Mouse (Mus musculus) lung, embryonic 14.5 days (tissue): Measurements from ENCODE around the gene Pcgf6. TPM values are rescaled to one million over a fixed set of nuclear protein-coding genes. Genes with fewer than 3 reads are reported as not detected.

Experiments used
- ATAC-seq: fragments of 200-750 bp; cut with Nextera tagmentation; 2 replicates; pipeline ENCODE4 v1.8.0; 2017; ENCODE audit warnings: mild to moderate bottlenecking, moderate TSS enrichment, moderate library complexity; ENCODE audit not compliant: insufficient read depth
- DNase-seq: peaks from one replicate; pipeline ENCODE4 v3.0.0-alpha.2; 2015
- H3K27ac ChIP-seq: fragments of 300-500 bp; sonication (generic); 2 replicates; pipeline ENCODE4 v1.5.1; 2014; ENCODE audit warnings: low read depth, mild to moderate bottlenecking, moderate library complexity
- H3K27me3 ChIP-seq: fragments of 300-500 bp; sonication (generic); 2 replicates; pipeline ENCODE4 v1.6.1; 2014; ENCODE audit warnings: low read length, control low read depth; ENCODE audit not compliant: insufficient read depth
- H3K36me3 ChIP-seq: fragments of 300-500 bp; sonication (generic); 2 replicates; pipeline ENCODE4 v1.6.1; 2014; ENCODE audit warnings: control low read depth; ENCODE audit not compliant: insufficient read depth
- H3K4me1 ChIP-seq: fragments of 300-500 bp; sonication (generic); 2 replicates; pipeline ENCODE4 v1.6.1; 2014; ENCODE audit warnings: antibody characterized with exemption, control low read depth; ENCODE audit not compliant: insufficient read depth
- H3K4me2 ChIP-seq: fragments of 300-500 bp; sonication (generic); 2 replicates; pipeline ENCODE4 v1.6.1; 2014; ENCODE audit warnings: mild to moderate bottlenecking
- H3K4me3 ChIP-seq: fragments of 300-500 bp; sonication (generic); 2 replicates; pipeline ENCODE4 v1.5.1; 2014; ENCODE audit warnings: low read depth, low read length
- H3K9ac ChIP-seq: fragments of 300-500 bp; sonication (generic); 2 replicates; pipeline ENCODE4 v1.6.1; 2014
- H3K9me3 ChIP-seq: fragments of 300-500 bp; sonication (generic); 2 replicates; pipeline ENCODE4 v1.6.1; 2016; ENCODE audit warnings: low read depth, low read length, control low read depth
- CTCF ChIP-seq: IDR thresholded peaks from 2 replicates; pipeline ENCODE4 v1.5.1; 2016; ENCODE audit warnings: antibody characterized with exemption, low read depth
- WGBS: fragments of 180-500 bp; shearing (Covaris S2); extraction: QIAGEN DNeasy Blood & Tissue Kit; methylation state at CpG from one replicate; pipeline ENCODE4 v1.1.7; 2014; 5-methylcytosine and 5-hydroxymethylcytosine counted together
- polyA plus RNA-seq: library from polyadenylated mRNA; unstranded; fragments of >200 nt; fragmentation: Nextera tagmentation; extraction: Ambion mirVana; gene quantifications from 2 replicates; pipeline ENCODE4 v1.2.1, GENCODE M21; 2014

The Pcgf6 gene
- polyA plus RNA-seq, 1 experiment from 2014 or later, result 26.7 TPM

DNA sequence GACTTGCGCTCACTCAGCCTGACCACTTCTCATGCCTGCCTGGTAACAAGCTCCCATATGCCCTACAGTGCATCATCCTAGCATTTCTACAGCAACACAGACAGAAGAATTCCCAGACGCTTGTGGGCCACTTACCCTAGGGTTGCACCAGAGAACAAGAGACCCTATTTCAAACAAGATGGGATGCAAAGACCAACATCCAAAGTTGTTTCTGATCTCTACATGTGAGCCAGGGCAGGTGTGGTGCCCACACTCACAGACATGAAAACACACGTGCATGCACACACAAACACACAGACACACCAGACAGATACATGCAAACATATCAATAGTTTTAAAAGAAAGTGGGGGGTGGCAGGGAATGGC lies 60.6 kb downstream of the Pcgf6 start:
- ATAC-seq (no peak), DNase-seq (no peak)
- Histone ChIP-seq H3K4me3 (no peak overlapping the region), H3K4me2 (no peak overlapping the region), H3K27ac (no peak overlapping the region), H3K9me3 (no peaks in the 10 kb centered on the region), H3K4me1 (peaks cover 5% of the 10 kb centered on the region; the same call in 1 of the 2 replicates), H3K27me3 (no peaks in the 10 kb centered on the region), H3K9ac (no peak overlapping the region), H3K36me3 (no peaks in the 10 kb centered on the region)
- no peak for TF ChIP-seq CTCF
- 82% methylated on average over 3 of the region's 3 CpGs for WGBS

DNA sequence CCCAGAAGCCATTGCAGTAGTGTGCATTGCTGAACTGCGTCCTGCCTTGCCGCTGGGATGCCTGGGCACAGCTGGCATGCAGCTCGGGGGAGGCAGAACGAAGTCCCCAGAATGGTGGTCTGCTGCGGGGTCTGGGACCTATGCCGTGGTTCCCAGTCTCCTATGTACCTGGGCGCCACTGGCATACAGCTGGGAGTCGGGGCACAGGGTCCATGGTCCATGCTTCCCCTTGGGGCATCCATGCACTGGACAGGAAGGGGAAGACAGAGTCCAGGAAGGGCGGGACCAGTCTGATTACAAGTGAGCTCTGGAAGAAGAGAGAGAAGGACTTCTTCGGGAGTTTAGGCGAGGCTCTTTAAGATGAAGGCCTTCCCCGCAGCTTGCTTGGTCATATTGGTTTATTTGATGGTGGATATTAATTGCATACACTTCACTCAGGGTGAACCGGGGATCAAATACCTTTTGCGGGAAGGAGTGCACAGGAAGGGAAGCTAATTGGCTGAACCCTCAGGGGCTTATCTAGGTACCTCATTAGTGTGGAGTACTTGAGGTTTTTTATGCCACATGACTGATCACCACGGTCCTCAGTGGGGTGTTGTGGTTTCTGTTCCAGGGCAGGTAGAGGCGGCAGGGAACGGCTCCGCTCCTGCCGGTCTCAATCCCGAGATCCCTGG lies 61.1 kb downstream of the Pcgf6 start:
- H3K4me1 ChIP-seq, result peaks cover 5% of the 10 kb centered on the region; the same call in 1 of the 2 replicates
- no peaks in the 10 kb centered on the region for H3K36me3 ChIP-seq
- no peak overlapping the region for H3K4me2 ChIP-seq
- H3K4me3 ChIP-seq, result no peak overlapping the region
- 65% methylated on average over 20 of the region's 20 CpGs for WGBS
- no peak overlapping the region for H3K9ac ChIP-seq
- ATAC-seq (no peak), DNase-seq (no peak)
- no peak for TF ChIP-seq CTCF
- no peaks in the 10 kb centered on the region for H3K9me3 ChIP-seq
- H3K27me3 ChIP-seq, result no peaks in the 10 kb centered on the region
- no peak overlapping the region for H3K27ac ChIP-seq

- Histone ChIP-seq H3K4me3 (no peak overlapping the region), H3K36me3 (no peaks in the 10 kb centered on the region), H3K4me2 (peak overlapping the region; percentile 27; the same call in 1 of the 2 replicates), H3K9me3 (no peaks in the 10 kb centered on the region), H3K9ac (no peak overlapping the region), H3K27ac (peak overlapping the region; percentile 72), H3K27me3 (no peaks in the 10 kb centered on the region), H3K4me1 (peaks cover 5% of the 10 kb centered on the region; the same call in 1 of the 2 replicates)
- TF ChIP-seq CTCF, result no peak
- ATAC-seq (peak; percentile 72), DNase-seq (peak; percentile 38)
- 44% methylated on average over 16 of the region's 16 CpGs for WGBS
These were observed 62.2 kb downstream of the Pcgf6 start for GRCm38 (mm10) chr19:46988231-46989087.

GRCm38 (mm10) chr19:46987646-46988045 lies 63.1 kb downstream of the Pcgf6 start:
- H3K36me3 ChIP-seq, result no peaks in the 10 kb centered on the region
- peaks cover 5% of the 10 kb centered on the region; the same call in 1 of the 2 replicates for H3K4me1 ChIP-seq
- no peak overlapping the region for H3K9ac ChIP-seq
- H3K4me3 ChIP-seq, result no peak overlapping the region
- no peak overlapping the region for H3K4me2 ChIP-seq
- H3K27me3 ChIP-seq, result no peaks in the 10 kb centered on the region
- ATAC-seq (no peak), DNase-seq (peak; percentile 39)
- H3K9me3 ChIP-seq, result no peaks in the 10 kb centered on the region
- TF ChIP-seq CTCF, result no peak
- no peak overlapping the region; the same call in 1 of the 2 replicates for H3K27ac ChIP-seq
- WGBS, result 63% methylated on average over 6 of the region's 6 CpGs

GRCm38 (mm10) chr19:46984726-46985622 lies 65.7 kb downstream of the Pcgf6 start:
- Histone ChIP-seq H3K36me3 (no peaks in the 10 kb centered on the region), H3K4me3 (no peak overlapping the region), H3K4me2 (no peak overlapping the region), H3K9me3 (no peaks in the 10 kb centered on the region), H3K4me1 (peaks cover 5% of the 10 kb centered on the region; the same call in 1 of the 2 replicates), H3K9ac (no peak overlapping the region), H3K27ac (no peak overlapping the region), H3K27me3 (no peaks in the 10 kb centered on the region)
- no peak for ATAC-seq
- no peak for TF ChIP-seq CTCF
- no peak for DNase-seq
- WGBS, result 69% methylated on average over 13 of the region's 13 CpGs

- peaks cover 5% of the 10 kb centered on the region; the same call in 1 of the 2 replicates for H3K4me1 ChIP-seq
- no peak overlapping the region for H3K4me3 ChIP-seq
- peak overlapping the region; percentile 83 for H3K27ac ChIP-seq
- H3K4me2 ChIP-seq, result peak overlapping the region; percentile 15; the same call in 1 of the 2 replicates
- no peaks in the 10 kb centered on the region for H3K36me3 ChIP-seq
- H3K9me3 ChIP-seq, result no peaks in the 10 kb centered on the region
- no peak for DNase-seq
- WGBS, result 35% methylated on average over 11 of the region's 11 CpGs
- no peak overlapping the region for H3K9ac ChIP-seq
- H3K27me3 ChIP-seq, result no peaks in the 10 kb centered on the region
- TF ChIP-seq CTCF, result no peak
- ATAC-seq, result no peak
These were observed 66.7 kb downstream of the Pcgf6 start for GRCm38 (mm10) chr19:46983966-46984380.

Other genes starting within 250 kb of the Pcgf6 start
- gene Ina, start 36.2 kb downstream of the Pcgf6 start, polyA plus RNA-seq, result 0.37 and 0.58 TPM in 2 replicates
- 69.5 and 81.2 TPM in 2 replicates for gene Nt5c2, start 35.8 kb downstream of the Pcgf6 start, polyA plus RNA-seq
- gene Taf5, start 16.8 kb upstream of the Pcgf6 start, polyA plus RNA-seq, result 9.5 and 9.7 TPM in 2 replicates
- 956 and 1,068 TPM in 2 replicates for gene Usmg5, start 39.7 kb upstream of the Pcgf6 start, polyA plus RNA-seq
- gene Pdcd11, start 39.9 kb upstream of the Pcgf6 start, polyA plus RNA-seq, result 11.5 and 13.3 TPM in 2 replicates
- 2.4 and 2.6 TPM in 2 replicates for gene Calhm2, start 87.4 kb upstream of the Pcgf6 start, polyA plus RNA-seq
- not detected in 2 replicates for gene Calhm1, start 93.3 kb upstream of the Pcgf6 start, polyA plus RNA-seq
- gene Calhm3, start 106.9 kb upstream of the Pcgf6 start, polyA plus RNA-seq, result not detected in 2 replicates
- gene Neurl1a, start 127.9 kb upstream of the Pcgf6 start, polyA plus RNA-seq, result 7.6 and 8.0 TPM in 2 replicates